Mouse (Mus musculus): Measurements from ENCODE around the gene Rasl2-9. TPM values are rescaled to one million over a fixed set of nuclear protein-coding genes. Genes with fewer than 3 reads are reported as not detected.

Rasl2-9 gene
- total and polyA plus RNA-seq, 3 experiments = 3.9 to 8.1 (median 6.2) TPM

DNA sequence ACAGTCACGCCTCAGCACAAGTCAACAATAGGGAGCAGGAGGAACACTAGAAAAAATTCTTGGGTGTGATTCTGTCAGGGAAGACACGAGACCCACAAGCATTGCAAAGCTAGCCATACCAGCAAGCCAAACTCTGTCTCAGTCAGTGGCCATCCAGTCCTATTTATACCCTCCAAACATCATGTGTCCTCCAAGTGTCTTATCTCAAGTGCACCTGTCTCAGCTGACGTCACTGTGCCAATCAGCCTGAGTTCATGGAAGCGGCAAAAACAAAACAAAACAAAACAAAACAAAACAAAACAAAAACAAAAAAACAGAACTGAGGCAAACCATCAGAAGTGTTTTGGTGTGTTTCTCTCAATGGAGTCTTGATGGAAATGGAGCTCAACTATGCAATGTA lies 17.5 kb downstream of the Rasl2-9 start:
- intact Hi-C loops (cut with DNase I) = no loop called here

DNA sequence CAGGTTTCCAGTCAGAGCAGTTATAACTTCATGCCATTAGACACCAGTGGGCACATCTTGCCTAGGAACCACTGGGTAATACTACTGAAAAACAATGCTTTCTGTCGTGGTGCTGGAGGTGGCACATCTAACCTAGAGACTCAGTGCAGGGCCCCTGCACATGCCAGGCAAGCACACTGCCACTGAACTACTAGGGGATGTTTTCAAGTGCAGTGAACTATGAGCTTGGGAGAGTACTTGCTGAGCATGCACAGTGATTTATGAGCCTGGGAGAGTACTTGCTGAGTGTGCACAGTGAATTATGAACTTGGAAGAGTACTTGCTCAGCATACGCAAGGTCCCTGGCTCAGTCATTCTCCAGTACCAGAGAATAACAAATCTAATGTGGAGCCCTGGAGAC lies 23.2 kb downstream of the Rasl2-9 start:
- no peak for TF ChIP-seq POLR2A (IDR thresholded peaks at IDR 0.05; ENCODE audit: insufficient read depth, low read depth, low read length)
- no peak for TF ChIP-seq CTCF (IDR thresholded peaks at IDR 0.05)
- TF ChIP-seq EP300 (IDR thresholded peaks at IDR 0.05; ENCODE audit: insufficient read depth, low read depth, low read length) = no peak
- 80% methylated on average over 2 of the region's 2 CpGs for WGBS
- Histone ChIP-seq H3K4me1 (ENCODE audit: control insufficient read depth, insufficient read depth, low read length) (no peaks in the 10 kb centered on the region), H3K9ac (ENCODE audit: low read depth, low read length) (no peak overlapping the region), H3K36me3 (ENCODE audit: control insufficient read depth, insufficient read depth, low read length) (no peaks in the 10 kb centered on the region), H3K27me3 (ENCODE audit: control insufficient read depth, insufficient read depth, low read length) (no peaks in the 10 kb centered on the region), H3K79me2 (replicated peaks; ENCODE audit: control insufficient read depth, insufficient read depth, low read length) (no peaks in the 10 kb centered on the region), H3K27ac (no peak overlapping the region), H3K4me3 (no peak overlapping the region)
- intact Hi-C loops (cut with DNase I) = no loop called here
- DNase-seq = no peak

More for the DNA sequence above, 17.5 kb downstream of the Rasl2-9 start:
- no peaks in the 10 kb centered on the region for H3K36me3 ChIP-seq (ENCODE audit: control insufficient read depth, insufficient read depth, low read length)
- 44% methylated on average over 4 of the region's 4 CpGs for WGBS
- TF ChIP-seq EP300 (IDR thresholded peaks at IDR 0.05; ENCODE audit: insufficient read depth, low read depth, low read length) = no peak
- TF ChIP-seq POLR2A (IDR thresholded peaks at IDR 0.05; ENCODE audit: insufficient read depth, low read depth, low read length) = no peak
- TF ChIP-seq CTCF (IDR thresholded peaks at IDR 0.05) = no peak
- no peak overlapping the region for H3K4me3 ChIP-seq
- no peaks in the 10 kb centered on the region for H3K79me2 ChIP-seq (replicated peaks; ENCODE audit: control insufficient read depth, insufficient read depth, low read length)
- peaks cover 1% of the 10 kb centered on the region for H3K4me1 ChIP-seq (ENCODE audit: control insufficient read depth, insufficient read depth, low read length)
- no peak for DNase-seq
- no peak overlapping the region for H3K9ac ChIP-seq (ENCODE audit: low read depth, low read length)
- no peak overlapping the region for H3K27ac ChIP-seq
- H3K27me3 ChIP-seq (ENCODE audit: control insufficient read depth, insufficient read depth, low read length) = no peaks in the 10 kb centered on the region

DNA sequence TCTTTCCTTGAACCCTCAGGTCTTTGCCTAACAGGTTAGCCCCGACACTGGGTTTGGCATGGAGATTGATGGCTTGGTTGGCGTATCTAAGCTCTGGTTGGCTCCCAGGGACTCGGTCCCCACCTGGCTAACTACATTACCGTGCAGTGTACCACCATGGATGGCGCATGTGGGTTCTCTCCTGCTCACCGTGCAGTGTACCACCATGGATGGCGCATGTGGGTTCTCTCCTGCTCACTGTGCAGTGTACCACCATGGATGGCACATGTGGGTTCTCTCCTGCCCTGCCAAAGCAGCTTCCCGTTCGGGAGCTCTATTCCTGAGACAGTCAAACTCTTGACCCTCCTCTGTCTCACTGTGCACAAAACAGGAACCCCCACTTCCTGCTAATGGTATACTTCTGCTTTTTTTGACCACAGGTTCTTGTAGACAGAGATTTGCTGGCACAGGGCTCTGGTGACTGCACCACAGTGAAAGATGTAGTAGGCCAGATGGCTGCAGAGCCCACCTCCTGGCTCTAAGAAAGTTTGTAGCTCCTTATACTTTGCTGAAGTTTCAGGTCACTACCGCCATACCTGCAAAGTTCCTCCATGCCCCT lies 24.6 kb downstream of the Rasl2-9 start:
- WGBS = 66% methylated on average over 10 of the region's 10 CpGs
- Histone ChIP-seq H3K36me3 (ENCODE audit: control insufficient read depth, insufficient read depth, low read length) (no peaks in the 10 kb centered on the region), H3K4me1 (ENCODE audit: control insufficient read depth, insufficient read depth, low read length) (no peaks in the 10 kb centered on the region), H3K4me3 (no peak overlapping the region), H3K27me3 (ENCODE audit: control insufficient read depth, insufficient read depth, low read length) (no peaks in the 10 kb centered on the region), H3K79me2 (replicated peaks; ENCODE audit: control insufficient read depth, insufficient read depth, low read length) (no peaks in the 10 kb centered on the region), H3K27ac (no peak overlapping the region), H3K9ac (ENCODE audit: low read depth, low read length) (no peak overlapping the region)
- intact Hi-C loops (cut with DNase I) = no loop called here
- DNase-seq = peak in 1 of 2 experiments; percentile 40
- TF ChIP-seq POLR2A (IDR thresholded peaks at IDR 0.05; ENCODE audit: insufficient read depth, low read depth, low read length) (no peak), CTCF (IDR thresholded peaks at IDR 0.05) (no peak), EP300 (IDR thresholded peaks at IDR 0.05; ENCODE audit: insufficient read depth, low read depth, low read length) (no peak)

DNA sequence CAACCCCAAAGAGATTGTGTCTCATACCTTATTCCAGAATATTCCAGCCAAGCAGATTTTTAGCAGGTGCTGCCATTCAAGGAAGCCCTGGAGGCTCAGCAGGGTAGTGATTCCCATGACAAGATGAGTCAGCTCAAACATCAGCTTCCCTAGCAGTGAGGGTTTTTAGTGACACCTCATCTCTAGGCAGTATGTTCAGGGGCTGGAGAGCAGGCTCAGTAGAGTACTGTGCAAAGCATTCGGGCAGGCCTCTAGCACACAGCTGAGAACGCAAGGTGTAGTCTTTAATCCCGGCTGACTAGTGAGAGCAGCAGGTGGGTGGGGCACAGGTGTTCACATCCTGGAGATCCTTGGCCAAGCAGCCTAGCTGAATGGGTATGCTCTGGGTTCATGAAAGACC lies 26.0 kb downstream of the Rasl2-9 start:
- H3K36me3 ChIP-seq (ENCODE audit: control insufficient read depth, insufficient read depth, low read length) = no peaks in the 10 kb centered on the region
- H3K27ac ChIP-seq = no peak overlapping the region
- no peak overlapping the region for H3K9ac ChIP-seq (ENCODE audit: low read depth, low read length)
- H3K4me1 ChIP-seq (ENCODE audit: control insufficient read depth, insufficient read depth, low read length) = no peaks in the 10 kb centered on the region
- H3K27me3 ChIP-seq (ENCODE audit: control insufficient read depth, insufficient read depth, low read length) = no peaks in the 10 kb centered on the region
- no peak for DNase-seq
- intact Hi-C loops (cut with DNase I) = no loop called here
- 88% methylated on average over 3 of the region's 3 CpGs for WGBS
- H3K79me2 ChIP-seq (replicated peaks; ENCODE audit: control insufficient read depth, insufficient read depth, low read length) = no peaks in the 10 kb centered on the region
- no peak for TF ChIP-seq POLR2A (IDR thresholded peaks at IDR 0.05; ENCODE audit: insufficient read depth, low read depth, low read length)
- no peak for TF ChIP-seq EP300 (IDR thresholded peaks at IDR 0.05; ENCODE audit: insufficient read depth, low read depth, low read length)
- no peak for TF ChIP-seq CTCF (IDR thresholded peaks at IDR 0.05)
- H3K4me3 ChIP-seq = no peak overlapping the region

DNA sequence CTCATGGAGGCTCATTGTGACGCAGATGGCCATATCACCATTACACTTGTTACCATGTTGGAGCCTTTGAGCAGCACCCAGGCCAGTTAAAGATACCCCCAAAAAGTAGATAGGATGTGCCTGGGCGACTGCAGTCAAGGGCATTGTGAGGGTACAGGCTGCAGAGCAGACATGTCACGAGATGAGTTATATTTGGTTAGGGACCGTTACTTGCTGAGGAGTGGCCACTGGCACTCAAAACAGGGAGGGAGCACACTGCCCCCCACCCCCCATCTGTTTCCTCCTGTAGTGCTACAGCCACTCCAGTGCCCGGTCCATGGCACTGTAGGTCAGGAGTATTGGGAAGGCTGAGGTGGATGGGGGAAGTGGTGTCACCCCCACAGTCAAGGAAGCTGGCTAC lies 27.0 kb downstream of the Rasl2-9 start:
- DNase-seq = no peak
- WGBS = 67% methylated on average over 5 of the region's 5 CpGs
- Histone ChIP-seq H3K27ac (no peak overlapping the region), H3K9ac (ENCODE audit: low read depth, low read length) (no peak overlapping the region), H3K36me3 (ENCODE audit: control insufficient read depth, insufficient read depth, low read length) (no peaks in the 10 kb centered on the region), H3K27me3 (ENCODE audit: control insufficient read depth, insufficient read depth, low read length) (no peaks in the 10 kb centered on the region), H3K4me1 (ENCODE audit: control insufficient read depth, insufficient read depth, low read length) (no peaks in the 10 kb centered on the region), H3K79me2 (replicated peaks; ENCODE audit: control insufficient read depth, insufficient read depth, low read length) (no peaks in the 10 kb centered on the region), H3K4me3 (no peak overlapping the region)
- intact Hi-C loops (cut with DNase I) = no loop called here
- TF ChIP-seq CTCF (IDR thresholded peaks at IDR 0.05) = no peak
- TF ChIP-seq EP300 (IDR thresholded peaks at IDR 0.05; ENCODE audit: insufficient read depth, low read depth, low read length) = no peak
- no peak for TF ChIP-seq POLR2A (IDR thresholded peaks at IDR 0.05; ENCODE audit: insufficient read depth, low read depth, low read length)

DNA sequence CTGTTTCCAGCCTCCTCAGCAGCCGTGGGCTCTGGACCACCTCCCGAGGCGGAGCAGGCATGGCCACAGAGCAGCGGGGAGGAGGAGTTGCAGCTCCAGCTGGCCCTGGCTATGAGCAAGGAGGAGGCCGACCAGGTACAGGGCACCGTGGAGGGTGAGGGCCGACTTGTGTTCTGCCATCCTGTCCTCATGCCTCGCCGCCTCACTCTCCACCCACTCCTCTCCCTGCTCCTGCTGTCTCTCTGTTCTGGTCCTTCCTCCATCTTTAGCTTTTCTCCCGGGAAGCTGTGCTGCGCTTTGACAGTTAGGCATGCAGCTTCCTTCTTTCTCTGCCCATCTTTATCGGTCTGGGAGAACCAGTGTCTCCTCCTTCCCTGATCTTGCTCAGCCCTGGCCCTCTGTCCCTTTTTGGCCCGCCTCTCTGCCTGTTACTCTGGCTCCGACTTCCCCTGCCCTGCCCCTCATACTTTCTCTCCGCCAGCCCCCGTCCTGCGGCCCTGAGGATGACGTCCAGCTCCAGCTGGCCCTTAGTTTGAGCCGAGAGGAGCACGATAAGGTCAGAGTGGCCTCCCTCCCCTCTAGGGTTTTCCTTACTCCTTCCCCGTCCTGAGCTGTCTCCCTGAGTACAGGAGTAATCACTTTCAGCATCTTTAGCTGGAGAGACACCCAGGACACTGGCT lies 32.8 kb downstream of the Rasl2-9 start:
- DNase-seq = no peak
- intact Hi-C loops (cut with DNase I) = no loop called here

More for the DNA sequence above, 32.8 kb downstream of the Rasl2-9 start:
- 71% methylated on average over 21 of the region's 21 CpGs for WGBS
- H3K4me3 ChIP-seq = no peak overlapping the region
- H3K27me3 ChIP-seq (ENCODE audit: control insufficient read depth, insufficient read depth, low read length) = no peaks in the 10 kb centered on the region
- H3K9ac ChIP-seq (ENCODE audit: low read depth, low read length) = no peak overlapping the region
- H3K4me1 ChIP-seq (ENCODE audit: control insufficient read depth, insufficient read depth, low read length) = no peaks in the 10 kb centered on the region; the same call in 1 of the 2 replicates
- no peak for TF ChIP-seq EP300 (IDR thresholded peaks at IDR 0.05; ENCODE audit: insufficient read depth, low read depth, low read length)
- H3K36me3 ChIP-seq (ENCODE audit: control insufficient read depth, insufficient read depth, low read length) = no peaks in the 10 kb centered on the region; the same call in 1 of the 2 replicates
- H3K79me2 ChIP-seq (replicated peaks; ENCODE audit: control insufficient read depth, insufficient read depth, low read length) = 0 out of 2 replicates have a peak, but pooled peaks cover 2% of the 10 kb centered on the region
- H3K27ac ChIP-seq = no peak overlapping the region; the same call in 1 of the 2 replicates
